Mouse (Mus musculus) liver, postnatal 0 days (tissue): ENCODE data around the gene P4ha2. TPM values are rescaled to one million over a fixed set of nuclear protein-coding genes. Genes with fewer than 3 reads are reported as not detected.
A peak's percentile ranks its signal among the peaks of the same experiment; 100 is the strongest.

ENCODE experiments used
- ATAC-seq: fragments of 200-750 bp; cut with Nextera tagmentation; 2 replicates; pipeline ENCODE4 v1.8.0; 2017; ENCODE audit warnings: mild to moderate bottlenecking, moderate library complexity
- DNase-seq: peaks from one replicate; pipeline ENCODE4 v3.0.0-alpha.2; 2016
- H3K27ac ChIP-seq: fragments of 300-500 bp; sonication (generic); 2 replicates; pipeline ENCODE4 v1.5.1; 2014; ENCODE audit warnings: antibody characterized with exemption, moderate library complexity, mild to moderate bottlenecking, low read depth
- H3K27me3 ChIP-seq: fragments of 300-500 bp; sonication (generic); 2 replicates; pipeline ENCODE4 v1.6.1; 2014; ENCODE audit warnings: low read length, control low read depth, mixed read lengths; ENCODE audit not compliant: insufficient read depth
- H3K36me3 ChIP-seq: fragments of 300-500 bp; sonication (generic); replicated peaks from 2 replicates; pipeline ENCODE4 v1.6.1; 2014; ENCODE audit warnings: mild to moderate bottlenecking, control low read depth, low read length, moderate library complexity, mixed read lengths; ENCODE audit not compliant: insufficient read depth
- H3K4me1 ChIP-seq: fragments of 300-500 bp; sonication (generic); 2 replicates; pipeline ENCODE4 v1.6.1; 2014; ENCODE audit warnings: antibody characterized with exemption, mild to moderate bottlenecking, control low read depth; ENCODE audit not compliant: insufficient read depth
- H3K4me2 ChIP-seq: fragments of 300-500 bp; sonication (generic); 2 replicates; pipeline ENCODE4 v1.6.1; 2014; ENCODE audit warnings: low read depth, mild to moderate bottlenecking, low read length, moderate library complexity, mixed read lengths
- H3K4me3 ChIP-seq: fragments of 300-500 bp; sonication (generic); 2 replicates; pipeline ENCODE4 v1.5.1; 2014; ENCODE audit warnings: low read depth, low read length
- H3K9ac ChIP-seq: fragments of 300-500 bp; sonication (generic); replicated peaks from 2 replicates; pipeline ENCODE4 v1.6.1; 2014; ENCODE audit warnings: mild to moderate bottlenecking, moderate library complexity
- H3K9me3 ChIP-seq: fragments of 300-500 bp; sonication (generic); 2 replicates; pipeline ENCODE4 v1.6.1; 2016; ENCODE audit warnings: mild to moderate bottlenecking, control low read depth, low read length, mixed read lengths
- CTCF ChIP-seq: sonication (generic); IDR thresholded peaks from 2 replicates; pipeline ENCODE4 v1.5.1; 2016; ENCODE audit warnings: antibody characterized with exemption, low read depth
- EP300 ChIP-seq: IDR thresholded peaks from 2 replicates; pipeline ENCODE4 v1.6.1; 2016; ENCODE audit warnings: antibody characterized with exemption, low read depth, mild to moderate bottlenecking
- WGBS: fragments of 180-500 bp; shearing (Covaris S2); extraction: QIAGEN DNeasy Blood & Tissue Kit; methylation state at CpG from one replicate; pipeline ENCODE4 v1.1.7; 2014; ENCODE audit not compliant: insufficient replicate concordance; 5-methylcytosine and 5-hydroxymethylcytosine counted together
- polyA plus RNA-seq: library from polyadenylated mRNA; unstranded; fragments of >200 nt; fragmentation: Nextera tagmentation; extraction: Ambion mirVana; gene quantifications from 2 replicates; pipeline ENCODE4 v1.2.1, GENCODE M21; 2015

The P4ha2 gene
- polyA plus RNA-seq, 1 experiment from 2014 or later, result 2.4 TPM

- no peak overlapping the region for H3K27ac ChIP-seq
- DNase-seq (no peak), ATAC-seq (peak; percentile 23; the same call in 1 of the 2 replicates)
- peaks cover 4% of the 10 kb centered on the region for H3K4me1 ChIP-seq
- H3K4me2 ChIP-seq, result no peak overlapping the region
- 61% methylated on average over 7 of the region's 7 CpGs for WGBS
- H3K9me3 ChIP-seq, result no peaks in the 10 kb centered on the region
- H3K9ac ChIP-seq, result no peak overlapping the region
- no peaks in the 10 kb centered on the region for H3K27me3 ChIP-seq
- TF ChIP-seq CTCF (no peak), EP300 (no peak)
- no peak overlapping the region for H3K4me3 ChIP-seq
- H3K36me3 ChIP-seq, result no peaks in the 10 kb centered on the region
Measured at GRCm38 (mm10) chr11:54088253-54088946, 11.5 kb upstream of the P4ha2 start.

GRCm38 (mm10) chr11:54088947-54089317 is 11.0 kb upstream of the P4ha2 start:
- no peak for TF ChIP-seq EP300
- TF ChIP-seq CTCF, result peak; percentile 85
- H3K4me2 ChIP-seq, result no peak overlapping the region
- 54% methylated on average over 5 of the region's 5 CpGs for WGBS
- peak; percentile 74 for ATAC-seq
- H3K27me3 ChIP-seq, result no peaks in the 10 kb centered on the region
- H3K27ac ChIP-seq, result no peak overlapping the region
- no peaks in the 10 kb centered on the region for H3K9me3 ChIP-seq
- H3K36me3 ChIP-seq, result no peaks in the 10 kb centered on the region
- no peak overlapping the region for H3K9ac ChIP-seq
- no peak overlapping the region for H3K4me3 ChIP-seq
- DNase-seq, result peak; percentile 83
- H3K4me1 ChIP-seq, result peaks cover 4% of the 10 kb centered on the region

- Histone ChIP-seq H3K27ac (no peak overlapping the region), H3K4me1 (peaks cover 4% of the 10 kb centered on the region), H3K9me3 (no peaks in the 10 kb centered on the region), H3K27me3 (no peaks in the 10 kb centered on the region), H3K9ac (no peak overlapping the region), H3K4me3 (no peak overlapping the region), H3K4me2 (no peak overlapping the region), H3K36me3 (no peaks in the 10 kb centered on the region)
- DNase-seq (no peak), ATAC-seq (no peak)
- TF ChIP-seq EP300 (no peak), CTCF (no peak)
- WGBS, result 74% methylated on average over 1 of the region's 1 CpGs
Measured at GRCm38 (mm10) chr11:54090091-54090879, 9.6 kb upstream of the P4ha2 start.

GRCm38 (mm10) chr11:54091726-54092125 is 8.2 kb upstream of the P4ha2 start:
- no peak for ATAC-seq
- 32% methylated on average over 8 of the region's 8 CpGs for WGBS
- H3K27ac ChIP-seq, result no peak overlapping the region

GRCm38 (mm10) chr11:54092188-54092587 is 7.7 kb upstream of the P4ha2 start:
- WGBS, result 24% methylated on average over 7 of the region's 7 CpGs
- H3K9ac ChIP-seq, result no peak overlapping the region
- no peak overlapping the region for H3K4me3 ChIP-seq
- H3K27ac ChIP-seq, result no peak overlapping the region
- TF ChIP-seq CTCF (no peak; the same call in 1 of the 2 replicates), EP300 (no peak)
- no peak for ATAC-seq
- no peaks in the 10 kb centered on the region for H3K27me3 ChIP-seq
- H3K4me2 ChIP-seq, result peak overlapping the region; percentile 6
- no peak for DNase-seq
- H3K4me1 ChIP-seq, result peaks cover 4% of the 10 kb centered on the region
- H3K36me3 ChIP-seq, result no peaks in the 10 kb centered on the region
- H3K9me3 ChIP-seq, result no peaks in the 10 kb centered on the region

More at GRCm38 (mm10) chr11:54091726-54092125, 8.2 kb upstream of the P4ha2 start:
- no peak for DNase-seq
- TF ChIP-seq EP300, result no peak
- peak; percentile 15; the same call in 1 of the 2 replicates for TF ChIP-seq CTCF
- H3K9me3 ChIP-seq, result no peaks in the 10 kb centered on the region
- no peak overlapping the region for H3K4me3 ChIP-seq
- no peaks in the 10 kb centered on the region for H3K27me3 ChIP-seq
- H3K36me3 ChIP-seq, result no peaks in the 10 kb centered on the region
- H3K9ac ChIP-seq, result no peak overlapping the region
- peaks cover 4% of the 10 kb centered on the region for H3K4me1 ChIP-seq
- H3K4me2 ChIP-seq, result peak overlapping the region; percentile 6

GRCm38 (mm10) chr11:54093000-54093399 is 6.9 kb upstream of the P4ha2 start:
- WGBS, result 11% methylated on average over 3 of the region's 3 CpGs
- TF ChIP-seq CTCF (peak; percentile 79), EP300 (no peak)
- no peak overlapping the region for H3K27ac ChIP-seq
- H3K4me1 ChIP-seq, result peaks cover 4% of the 10 kb centered on the region
- no peaks in the 10 kb centered on the region for H3K27me3 ChIP-seq
- H3K36me3 ChIP-seq, result no peaks in the 10 kb centered on the region
- no peak overlapping the region for H3K9ac ChIP-seq
- H3K4me2 ChIP-seq, result no peak overlapping the region
- ATAC-seq (peak; percentile 17; the same call in 1 of the 2 replicates), DNase-seq (peak; percentile 42)
- no peak overlapping the region for H3K4me3 ChIP-seq
- H3K9me3 ChIP-seq, result no peaks in the 10 kb centered on the region
